Mouse (Mus musculus) splenic B cell, adult 2 months (primary cell): ENCODE measurements around the gene Epha1.

Experiments used
- DNase-seq: peaks from one replicate; pipeline ENCODE4 v3.0.0-alpha.2; 2011; ENCODE audit warnings: low read depth, low spot score
- H3K27me3 ChIP-seq: 2 replicates; pipeline ENCODE4 v1.6.1; 2012; ENCODE audit warnings: mild to moderate bottlenecking, low read length, moderate library complexity, mixed read lengths; ENCODE audit not compliant: control insufficient read depth, poor library complexity, insufficient read depth, severe bottlenecking
- H3K36me3 ChIP-seq: 2 replicates; pipeline ENCODE4 v1.6.1; 2012; ENCODE audit warnings: mild to moderate bottlenecking, low read length, moderate library complexity, mixed read lengths; ENCODE audit not compliant: control insufficient read depth, poor library complexity, insufficient read depth, severe bottlenecking

Epha1 gene

DNA sequence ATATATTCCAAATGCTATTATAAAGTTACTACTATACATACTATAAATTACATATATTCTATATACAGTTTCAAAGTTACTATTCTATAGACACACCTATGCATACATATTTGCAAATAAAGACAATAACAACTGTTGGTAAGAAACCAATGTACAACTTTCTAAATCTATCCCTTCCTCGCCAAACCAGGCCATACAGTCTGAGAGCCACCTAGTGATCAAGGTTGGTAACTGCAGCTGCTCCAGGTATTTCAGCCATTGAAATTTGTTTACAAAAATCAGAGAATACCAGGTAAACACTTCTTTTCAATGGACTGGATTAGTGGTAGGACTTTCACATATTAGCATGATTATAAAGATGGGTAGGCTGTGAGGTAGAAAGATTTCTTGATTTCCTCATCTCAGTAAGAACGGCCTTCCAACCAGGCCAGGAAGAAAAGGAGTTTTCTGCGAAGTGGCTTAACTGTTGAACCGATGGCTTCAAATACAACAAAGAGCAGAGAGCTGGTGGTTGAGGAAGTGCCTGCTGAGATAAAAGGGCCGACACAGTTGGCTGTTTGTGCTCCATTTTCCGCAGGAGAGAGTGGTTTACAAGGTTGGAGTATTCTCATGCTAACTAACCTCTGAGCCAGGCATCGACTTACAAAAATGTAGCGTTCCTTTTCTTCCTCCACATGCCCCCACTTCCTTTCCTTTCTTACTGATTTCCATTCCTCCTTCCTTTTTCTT lies 7.5 kb upstream of the Epha1 start:
- no peaks in the 10 kb centered on the region for H3K27me3 ChIP-seq
- peak; percentile 64 for DNase-seq

DNA sequence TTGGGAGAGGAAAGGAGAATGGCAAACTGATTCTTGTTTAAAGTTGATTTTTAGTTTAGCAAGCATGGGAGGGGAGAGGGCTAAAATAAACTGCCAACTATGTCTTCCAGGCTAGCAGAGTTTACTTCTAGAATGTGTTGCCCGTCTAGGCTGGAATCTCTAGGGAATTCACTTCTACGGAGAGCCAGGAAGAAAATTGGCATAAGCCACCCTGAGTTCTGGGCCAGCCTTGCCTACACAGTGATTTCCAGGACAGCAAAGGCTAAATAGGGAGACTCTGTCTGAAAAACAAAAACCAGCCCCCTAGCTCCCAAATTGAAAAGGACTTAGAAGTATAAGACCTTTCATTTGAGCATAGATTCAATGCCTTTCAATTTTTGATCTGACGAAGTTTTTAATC lies 6.5 kb upstream of the Epha1 start:
- DNase-seq: no peak
- Histone ChIP-seq H3K27me3 (no peaks in the 10 kb centered on the region), H3K36me3 (no peaks in the 10 kb centered on the region)

More for the DNA sequence above, 7.5 kb upstream of the Epha1 start:
- H3K36me3 ChIP-seq: no peaks in the 10 kb centered on the region

DNA sequence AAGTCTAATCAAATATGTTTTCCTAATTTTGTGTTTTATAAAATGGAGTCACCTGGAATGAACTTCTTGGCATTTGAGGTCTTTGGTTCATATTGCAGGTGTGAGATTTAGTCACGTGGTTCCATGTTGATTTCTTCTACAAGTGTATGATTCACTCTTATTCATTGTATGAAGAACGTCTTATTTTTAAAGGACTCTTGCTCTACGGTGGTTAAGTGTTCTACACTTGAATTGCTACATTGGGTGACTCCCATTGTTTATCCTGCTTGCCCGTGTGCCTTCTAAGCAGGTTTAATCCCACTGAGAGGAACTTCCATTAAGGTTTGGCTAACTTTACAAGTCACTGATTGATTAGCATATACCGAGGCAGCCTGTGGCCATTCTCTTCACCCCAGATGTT lies 4.2 kb upstream of the Epha1 start:
- no peaks in the 10 kb centered on the region for H3K36me3 ChIP-seq
- no peak for DNase-seq
- H3K27me3 ChIP-seq: no peaks in the 10 kb centered on the region

DNA sequence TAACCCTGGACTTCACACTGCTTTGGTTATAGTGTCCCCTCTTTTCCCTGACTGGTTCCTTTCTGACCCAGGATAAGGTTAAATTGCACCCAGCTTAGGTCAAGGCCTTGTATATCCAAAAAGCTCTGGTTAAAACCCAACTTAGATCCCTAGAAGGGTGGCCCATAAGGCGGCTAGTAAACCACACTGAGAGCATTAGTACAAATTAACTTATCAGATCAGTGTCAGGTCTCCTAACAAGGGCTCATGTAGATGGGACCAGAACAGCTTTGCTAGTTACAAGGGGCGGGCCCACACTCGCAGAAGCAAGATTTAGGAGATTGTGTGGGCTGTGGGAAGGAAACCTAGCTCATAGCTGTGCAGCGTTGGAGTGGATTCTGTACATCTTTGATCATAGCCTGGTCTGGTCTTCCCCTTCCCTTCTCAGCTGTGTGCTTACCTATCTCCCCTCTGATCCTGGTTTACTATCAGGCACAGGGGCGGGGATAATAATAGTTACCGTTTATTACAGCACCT lies 3.5 kb upstream of the Epha1 start:
- DNase-seq: no peak
- no peaks in the 10 kb centered on the region for H3K27me3 ChIP-seq
- H3K36me3 ChIP-seq: no peaks in the 10 kb centered on the region

DNA sequence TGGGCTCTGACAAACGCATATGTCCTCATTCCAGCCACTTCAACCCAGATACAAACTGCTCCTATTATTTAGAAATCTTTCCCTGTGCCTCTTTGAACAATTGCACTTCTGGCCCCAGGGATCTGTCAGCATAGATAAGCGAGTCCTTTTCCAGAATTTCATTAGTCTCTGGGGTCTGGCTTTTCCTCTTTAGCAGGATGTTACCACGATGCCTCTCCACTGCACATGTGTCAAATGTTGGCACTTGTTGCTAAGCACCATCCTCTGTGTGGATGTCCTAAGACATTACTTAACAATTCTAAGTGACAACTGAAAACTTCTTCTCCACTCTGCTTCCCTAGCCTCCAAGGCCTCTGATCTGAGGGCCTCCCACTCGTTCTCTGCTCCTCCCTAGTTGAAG lies 2.9 kb upstream of the Epha1 start:
- no peaks in the 10 kb centered on the region for H3K27me3 ChIP-seq
- DNase-seq: no peak
- H3K36me3 ChIP-seq: no peaks in the 10 kb centered on the region

DNA sequence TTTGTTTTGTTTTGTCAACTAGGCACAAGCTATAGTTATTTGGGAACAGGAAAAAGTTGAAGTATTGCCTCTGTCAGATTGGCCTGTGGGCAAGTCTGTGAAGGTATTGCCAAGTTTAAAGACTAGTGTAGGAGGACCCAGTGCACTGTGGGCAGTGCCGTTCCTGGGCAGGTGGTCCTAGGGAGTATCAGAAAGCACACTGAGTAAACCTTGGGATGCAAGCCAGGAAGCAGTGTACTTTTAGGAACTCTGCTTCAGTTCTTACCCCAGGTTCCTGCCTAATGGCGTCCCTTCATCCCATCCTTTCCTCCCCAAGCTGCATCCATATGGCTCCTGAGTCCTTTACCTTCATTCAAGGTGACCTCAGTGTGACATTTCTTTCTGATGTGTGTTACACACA lies 2.1 kb upstream of the Epha1 start:
- H3K27me3 ChIP-seq: no peaks in the 10 kb centered on the region
- no peaks in the 10 kb centered on the region for H3K36me3 ChIP-seq
- DNase-seq: no peak

DNA sequence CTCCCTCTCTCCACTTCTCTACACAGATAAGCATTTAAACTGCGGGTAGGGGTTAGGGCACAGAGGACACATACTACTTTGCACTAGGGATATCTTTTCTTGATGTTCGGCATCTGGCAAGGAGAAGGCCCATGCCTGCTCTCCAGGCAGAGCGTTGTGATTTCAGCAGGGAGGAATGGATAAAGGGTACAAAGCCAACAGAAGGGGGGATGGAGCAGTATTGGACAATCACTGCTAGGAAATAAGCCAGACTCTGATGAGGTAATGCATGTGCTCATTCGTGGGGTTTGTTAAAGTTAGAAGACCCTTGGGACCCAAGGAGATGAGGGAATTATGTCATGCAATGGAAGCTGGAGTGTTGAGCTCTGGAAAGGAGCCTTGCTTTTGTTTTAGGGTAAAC lies 1.6 kb upstream of the Epha1 start:
- DNase-seq: no peak
- Histone ChIP-seq H3K36me3 (no peaks in the 10 kb centered on the region), H3K27me3 (no peaks in the 10 kb centered on the region)

GRCm38 (mm10) chr6:42373669-42374430 lies 782 bp upstream of the Epha1 start:
- DNase-seq: no peak
- Histone ChIP-seq H3K36me3 (no peaks in the 10 kb centered on the region), H3K27me3 (no peaks in the 10 kb centered on the region)

DNA sequence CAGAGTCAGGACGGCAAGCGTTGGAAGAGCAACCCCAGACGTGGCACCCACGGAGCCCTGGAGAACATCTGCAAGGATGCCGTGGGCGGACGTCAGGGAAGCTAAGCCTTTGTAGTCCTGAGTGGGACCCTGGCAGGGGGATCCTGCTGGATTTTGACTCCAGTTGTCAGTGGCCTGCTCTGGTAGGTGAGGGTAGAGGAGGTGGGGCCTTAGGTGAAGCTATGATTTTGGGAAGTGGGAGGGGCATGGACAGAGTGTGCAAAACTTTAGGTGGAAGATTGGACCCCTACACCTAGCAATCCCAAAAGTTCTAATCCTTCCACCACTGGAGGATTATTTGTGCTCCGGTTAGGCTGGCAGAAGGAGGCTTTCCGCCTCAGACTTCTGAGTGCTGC lies 650 bp downstream of the Epha1 start:
- Histone ChIP-seq H3K36me3 (no peaks in the 10 kb centered on the region), H3K27me3 (no peaks in the 10 kb centered on the region)
- DNase-seq: no peak

DNA sequence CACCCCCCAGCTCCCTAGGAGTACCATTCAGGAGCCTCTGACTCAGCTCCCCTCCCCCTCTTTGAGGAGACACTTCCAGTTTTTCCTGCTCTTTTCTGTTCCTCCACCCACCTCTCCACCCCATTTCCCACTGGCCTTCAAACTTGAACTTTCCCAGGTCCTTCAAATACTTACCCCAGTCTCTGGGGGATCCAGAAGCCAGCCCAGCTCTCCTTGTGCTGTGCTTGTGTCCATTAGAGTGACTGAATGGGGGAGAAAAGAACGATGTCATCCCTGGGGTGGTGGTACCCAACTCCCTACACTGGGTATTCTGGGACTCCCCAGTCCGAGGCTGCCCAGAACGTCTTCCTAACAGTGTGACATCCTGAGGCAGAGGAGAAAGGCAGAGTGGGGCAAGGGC lies 1.1 kb downstream of the Epha1 start:
- H3K36me3 ChIP-seq: no peaks in the 10 kb centered on the region
- no peaks in the 10 kb centered on the region for H3K27me3 ChIP-seq
- DNase-seq: no peak

GRCm38 (mm10) chr6:42370630-42371363 lies 2.3 kb downstream of the Epha1 start:
- H3K27me3 ChIP-seq: no peaks in the 10 kb centered on the region
- DNase-seq: no peak

DNA sequence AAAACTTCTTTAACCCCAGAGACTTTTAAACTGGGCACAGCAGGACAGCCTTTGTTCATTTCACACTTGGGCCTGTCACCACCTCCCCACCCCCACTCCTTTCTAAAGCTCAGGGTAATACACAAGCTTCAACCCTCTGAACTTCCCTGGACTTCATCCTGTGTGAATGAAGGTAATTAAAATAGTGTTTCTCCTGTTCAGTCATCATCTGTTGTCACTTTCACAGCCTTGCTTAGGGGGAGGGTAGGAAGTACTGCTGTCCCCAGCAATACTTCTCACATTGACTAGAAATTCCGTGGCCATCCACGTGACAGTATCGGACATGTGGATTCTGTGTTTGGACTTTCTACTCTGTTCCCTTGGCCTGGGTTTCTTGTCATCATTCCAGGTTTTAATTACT lies 3.2 kb downstream of the Epha1 start:
- no peaks in the 10 kb centered on the region for H3K36me3 ChIP-seq
- DNase-seq: no peak
- no peaks in the 10 kb centered on the region for H3K27me3 ChIP-seq

More at GRCm38 (mm10) chr6:42370630-42371363, 2.3 kb downstream of the Epha1 start:
- no peaks in the 10 kb centered on the region for H3K36me3 ChIP-seq

- Histone ChIP-seq H3K27me3 (no peaks in the 10 kb centered on the region), H3K36me3 (no peaks in the 10 kb centered on the region)
- DNase-seq: no peak
Observed at GRCm38 (mm10) chr6:42365215-42365614, 7.9 kb downstream of the Epha1 start.

- Histone ChIP-seq H3K36me3 (no peaks in the 10 kb centered on the region), H3K27me3 (no peaks in the 10 kb centered on the region)
- no peak for DNase-seq
Observed at GRCm38 (mm10) chr6:42364607-42365006, 8.5 kb downstream of the Epha1 start.

GRCm38 (mm10) chr6:42364066-42364465 lies 9.0 kb downstream of the Epha1 start:
- Histone ChIP-seq H3K27me3 (no peaks in the 10 kb centered on the region), H3K36me3 (no peaks in the 10 kb centered on the region; the same call in 1 of the 2 replicates)
- DNase-seq: no peak
